Mouse (Mus musculus) kidney, adult 11 months (tissue): ENCODE results near the gene Sycp2l.
A peak's percentile ranks its signal among the peaks of the same experiment; 100 is the strongest.
"Not testable (repeated sequence)": the region's sequence is repeated elsewhere in the genome, so short reads cannot be mapped to it uniquely, and the experiment has no call there.

ENCODE experiments used
- DNase-seq: peaks from one replicate; pipeline ENCODE4 v3.0.0; 2022

The Sycp2l gene

GRCm38 (mm10) chr13:41129061-41129460 is 15.0 kb downstream of the Sycp2l start:
- no peak for DNase-seq

GRCm38 (mm10) chr13:41134901-41135300 is 20.8 kb downstream of the Sycp2l start:
- peak; percentile 12 for DNase-seq

- DNase-seq, result no peak
These were observed 31.4 kb downstream of the Sycp2l start for GRCm38 (mm10) chr13:41145433-41145970.

DNA sequence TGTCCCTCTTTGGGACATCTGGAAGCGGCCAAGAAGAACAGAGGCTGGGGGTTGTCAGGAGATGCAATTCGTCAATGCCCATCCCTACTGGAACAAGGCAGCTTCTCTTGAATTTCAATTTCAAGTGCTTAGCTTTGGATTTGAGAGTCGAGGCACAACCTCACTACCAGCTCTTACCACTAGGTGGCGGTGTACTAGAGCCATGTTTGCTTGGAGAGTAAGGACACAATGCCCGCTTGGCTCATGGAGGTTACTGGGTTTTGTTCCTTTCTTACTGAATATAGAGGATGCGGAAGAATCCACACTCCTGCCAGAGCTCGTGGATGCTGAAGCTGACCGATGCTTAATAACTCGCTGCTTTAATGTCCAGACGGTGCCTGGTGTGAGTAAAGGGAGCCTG is 32.2 kb downstream of the Sycp2l start:
- peak; percentile 42 for DNase-seq

- DNase-seq, result no peak
These were observed 39.0 kb downstream of the Sycp2l start for GRCm38 (mm10) chr13:41153146-41153545.

DNA sequence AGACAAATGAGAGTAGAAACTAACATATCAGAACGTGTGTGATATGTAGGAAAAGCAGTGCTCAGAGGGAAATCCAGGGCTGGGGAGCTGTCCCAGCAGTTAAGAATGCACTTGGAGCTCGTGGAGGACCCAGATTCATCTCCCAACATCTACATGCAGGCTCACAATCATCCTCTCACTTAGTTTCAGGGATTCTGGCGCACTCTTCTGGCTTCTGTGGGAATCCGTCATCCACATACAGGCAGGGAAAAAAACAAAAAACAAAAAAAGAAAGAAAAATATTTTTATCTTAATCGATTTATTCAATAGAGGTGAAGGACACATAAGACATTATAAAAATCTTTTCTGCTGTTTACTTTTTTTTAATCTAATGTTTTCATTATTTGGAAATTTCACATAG is 44.3 kb downstream of the Sycp2l start:
- no peak for DNase-seq

DNA sequence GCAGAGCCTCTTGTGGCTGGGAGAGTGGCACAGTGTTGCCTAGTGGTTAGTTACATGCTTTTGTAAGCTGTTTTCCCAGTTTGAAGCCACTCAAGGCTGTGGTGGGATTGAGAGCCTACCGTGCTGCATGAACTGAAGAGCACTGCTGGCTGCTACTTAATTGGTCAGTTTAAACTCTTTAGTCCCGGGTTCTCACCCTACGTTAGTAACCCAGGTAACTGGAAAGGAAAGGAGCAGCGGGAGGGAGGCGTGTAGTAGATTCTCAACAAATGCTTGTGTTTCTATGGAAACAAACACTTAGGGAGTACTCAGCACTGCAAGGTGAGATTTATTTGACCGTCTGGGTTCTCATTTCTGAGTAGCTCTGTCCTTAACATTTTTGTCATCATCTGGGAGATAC is 73.8 kb downstream of the Sycp2l start:
- DNase-seq, result no peak

GRCm38 (mm10) chr13:41195640-41196333 is 81.7 kb downstream of the Sycp2l start:
- no peak for DNase-seq

DNA sequence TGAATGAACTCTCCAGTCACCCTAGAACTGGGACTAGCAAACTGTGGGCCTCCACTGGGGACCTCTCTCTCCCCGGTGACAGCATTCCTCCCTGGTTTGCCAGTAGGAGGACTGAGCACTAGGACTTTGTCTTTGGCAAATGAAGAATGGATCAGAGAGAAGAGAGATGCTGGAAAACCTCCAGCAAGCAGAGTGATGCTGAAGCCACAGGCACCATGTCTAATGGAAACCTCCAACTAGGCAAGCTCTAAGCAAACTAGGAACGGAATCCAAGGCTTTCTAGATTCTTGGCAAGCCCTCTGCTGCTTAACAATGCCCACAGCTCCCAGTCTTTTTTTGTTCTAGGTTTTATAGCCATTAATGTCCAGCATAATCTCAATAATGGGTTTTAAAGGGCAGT is 86.8 kb downstream of the Sycp2l start:
- DNase-seq, result no peak

DNA sequence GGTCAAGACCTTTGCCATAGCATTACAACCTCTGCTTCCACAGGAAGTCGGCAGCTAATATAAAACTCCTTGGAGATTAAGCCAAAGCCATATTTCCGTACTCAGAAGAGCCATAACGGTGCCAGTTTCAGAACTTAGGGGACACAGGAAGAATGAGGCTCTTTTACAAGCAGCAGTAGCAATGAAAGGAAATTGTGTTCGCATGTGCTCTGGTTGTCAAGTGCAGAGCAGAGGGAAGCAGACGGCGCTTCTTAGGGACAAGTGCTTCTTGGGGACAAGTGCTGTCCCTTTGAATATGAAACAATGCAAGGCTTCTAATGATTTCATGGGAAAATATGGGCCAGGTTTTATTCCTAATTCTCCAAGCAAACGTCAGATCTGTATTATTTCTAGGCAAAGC is 89.2 kb downstream of the Sycp2l start:
- DNase-seq, result no peak

DNA sequence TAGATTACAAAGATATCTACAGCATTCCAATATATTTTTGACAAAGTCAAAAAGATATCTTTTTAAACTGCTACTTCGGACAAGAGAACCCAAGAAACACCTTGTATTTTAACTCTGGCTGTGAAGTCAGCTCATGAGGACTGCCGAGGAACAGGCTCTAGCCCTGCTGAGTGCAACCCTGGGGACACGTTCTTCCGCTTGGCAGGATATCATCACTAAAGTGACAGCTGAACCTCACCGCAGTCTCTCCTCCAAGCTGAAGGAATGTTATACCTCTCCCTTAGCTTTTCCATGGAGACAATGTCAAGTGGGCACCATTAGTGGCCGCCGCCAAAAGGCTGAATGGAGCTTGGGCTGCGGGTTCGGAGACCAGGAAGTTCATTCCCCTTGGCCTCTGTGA is 89.6 kb downstream of the Sycp2l start:
- no peak for DNase-seq

- DNase-seq, result not testable (repeated sequence)
These were observed 91.5 kb downstream of the Sycp2l start for GRCm38 (mm10) chr13:41205568-41205967.

GRCm38 (mm10) chr13:41206241-41206640 is 92.1 kb downstream of the Sycp2l start:
- DNase-seq, result no peak

- peak; percentile 23 for DNase-seq
These were observed 97.2 kb downstream of the Sycp2l start for GRCm38 (mm10) chr13:41211276-41211675.

- peak; percentile 26 for DNase-seq
These were observed 98.6 kb downstream of the Sycp2l start for GRCm38 (mm10) chr13:41212558-41213322.

- no peak for DNase-seq
These were observed 101.6 kb downstream of the Sycp2l start for GRCm38 (mm10) chr13:41215669-41216068.

- no peak for DNase-seq
These were observed 102.1 kb downstream of the Sycp2l start for GRCm38 (mm10) chr13:41216236-41216635.

- peak; percentile 17 for DNase-seq
These were observed 104.9 kb downstream of the Sycp2l start for GRCm38 (mm10) chr13:41219056-41219455.

- no peak for DNase-seq
These were observed 105.7 kb downstream of the Sycp2l start for GRCm38 (mm10) chr13:41219687-41220303.

- peak; percentile 74 for DNase-seq
These were observed 106.3 kb downstream of the Sycp2l start, which contains the start of gene Elovl2 for GRCm38 (mm10) chr13:41220304-41220834. Gene Elovl2 (minus strand): TSS chr13:41220405.
